Mouse (Mus musculus) intestine, postnatal 0 days (tissue): ENCODE measurements around the gene Bid. TPM values are rescaled to one million over a fixed set of nuclear protein-coding genes. Genes with fewer than 3 reads are reported as not detected.
"Not testable (repeated sequence)": the region's sequence is repeated elsewhere in the genome, so short reads cannot be mapped to it uniquely, and the experiment has no call there.

ENCODE experiments used
- ATAC-seq: fragments of 200-750 bp; cut with Nextera tagmentation; 2 replicates; pipeline ENCODE4 v1.8.0; 2017; ENCODE audit warnings: mild to moderate bottlenecking, moderate TSS enrichment, moderate library complexity
- H3K27ac ChIP-seq: fragments of 300-500 bp; sonication (generic); 2 replicates; pipeline ENCODE4 v1.5.1; 2014; ENCODE audit warnings: mild to moderate bottlenecking, low read depth, low read length, moderate library complexity
- H3K27me3 ChIP-seq: fragments of 300-500 bp; sonication (generic); replicated peaks from 2 replicates; pipeline ENCODE4 v1.6.1; 2014; ENCODE audit warnings: low read length, mixed read lengths; ENCODE audit not compliant: control insufficient read depth, insufficient read depth
- H3K36me3 ChIP-seq: fragments of 300-500 bp; sonication (generic); 2 replicates; pipeline ENCODE4 v1.6.1; 2014; ENCODE audit warnings: mild to moderate bottlenecking, moderate library complexity; ENCODE audit not compliant: control insufficient read depth, insufficient read depth
- H3K4me1 ChIP-seq: fragments of 300-500 bp; sonication (generic); replicated peaks from 2 replicates; pipeline ENCODE4 v1.6.1; 2014; ENCODE audit warnings: antibody characterized with exemption, low read length, mixed read lengths; ENCODE audit not compliant: control insufficient read depth, insufficient read depth
- H3K4me2 ChIP-seq: fragments of 300-500 bp; sonication (generic); replicated peaks from 2 replicates; pipeline ENCODE4 v1.6.1; 2014; ENCODE audit warnings: low read depth, mild to moderate bottlenecking, moderate library complexity
- H3K4me3 ChIP-seq: fragments of 300-500 bp; sonication (generic); 2 replicates; pipeline ENCODE4 v1.5.1; 2014; ENCODE audit warnings: low read depth, low read length
- H3K9ac ChIP-seq: fragments of 300-500 bp; sonication (generic); 2 replicates; pipeline ENCODE4 v1.6.1; 2014; ENCODE audit warnings: mild to moderate bottlenecking, low read depth, low read length
- H3K9me3 ChIP-seq: fragments of 300-500 bp; sonication (generic); 2 replicates; pipeline ENCODE4 v1.6.1; 2016; ENCODE audit warnings: mixed run types; ENCODE audit not compliant: control insufficient read depth
- CTCF ChIP-seq: sonication (generic); IDR thresholded peaks from 2 replicates; pipeline ENCODE4 v1.5.1; 2016; ENCODE audit warnings: low read depth, mild to moderate bottlenecking, control low read depth, antibody characterized with exemption, moderate library complexity
- WGBS: fragments of 180-500 bp; shearing (Covaris S2); extraction: QIAGEN DNeasy Blood & Tissue Kit; methylation state at CpG from one replicate; pipeline ENCODE4 v1.1.7; 2014; 5-methylcytosine and 5-hydroxymethylcytosine counted together
- polyA plus RNA-seq: library from polyadenylated mRNA; unstranded; fragments of >200 nt; fragmentation: Nextera tagmentation; extraction: Ambion mirVana; gene quantifications from 2 replicates; pipeline ENCODE4 v1.2.1, GENCODE M21; 2015

Bid gene
- polyA plus RNA-seq, 1 experiment from 2014 or later: 24.8 TPM

GRCm38 (mm10) chr6:120866051-120866814 is 50.4 kb downstream of the Bid start:
- no peaks in the 10 kb centered on the region for H3K27me3 ChIP-seq
- no peak for TF ChIP-seq CTCF
- H3K4me3 ChIP-seq: no peak overlapping the region
- WGBS: 80% methylated on average over 9 of the region's 9 CpGs
- H3K9ac ChIP-seq: no peak overlapping the region
- H3K4me1 ChIP-seq: no peaks in the 10 kb centered on the region
- no peak overlapping the region for H3K4me2 ChIP-seq
- no peak overlapping the region for H3K27ac ChIP-seq
- ATAC-seq: no peak
- no peaks in the 10 kb centered on the region for H3K9me3 ChIP-seq
- peaks cover 15% of the 10 kb centered on the region; the same call in 1 of the 2 replicates for H3K36me3 ChIP-seq

- Histone ChIP-seq H3K4me3 (no peak overlapping the region), H3K9me3 (0 out of 2 replicates have a peak, but pooled peaks cover 1% of the 10 kb centered on the region), H3K4me2 (no peak overlapping the region), H3K27ac (no peak overlapping the region), H3K36me3 (peaks cover 14% of the 10 kb centered on the region), H3K4me1 (no peaks in the 10 kb centered on the region), H3K27me3 (no peaks in the 10 kb centered on the region), H3K9ac (no peak overlapping the region)
- WGBS: 98% methylated on average over 3 of the region's 3 CpGs
- ATAC-seq: no peak
- TF ChIP-seq CTCF: no peak
Measured at GRCm38 (mm10) chr6:120860079-120860478, 56.6 kb downstream of the Bid start.

GRCm38 (mm10) chr6:120858217-120858711 is 58.4 kb downstream of the Bid start:
- no peak for ATAC-seq
- no peak for TF ChIP-seq CTCF

GRCm38 (mm10) chr6:120854413-120854812 is 62.2 kb downstream of the Bid start:
- Histone ChIP-seq H3K4me1 (no peaks in the 10 kb centered on the region), H3K36me3 (peaks cover 14% of the 10 kb centered on the region; the same call in 1 of the 2 replicates), H3K4me3 (no peak overlapping the region), H3K9ac (no peak overlapping the region), H3K4me2 (no peak overlapping the region), H3K27ac (no peak overlapping the region), H3K9me3 (0 out of 2 replicates have a peak, but pooled peaks cover 3% of the 10 kb centered on the region), H3K27me3 (no peaks in the 10 kb centered on the region; the same call in 1 of the 2 replicates)
- 88% methylated on average over 10 of the region's 10 CpGs for WGBS
- no peak for TF ChIP-seq CTCF
- no peak for ATAC-seq

More at GRCm38 (mm10) chr6:120858217-120858711, 58.4 kb downstream of the Bid start:
- no peaks in the 10 kb centered on the region for H3K4me1 ChIP-seq
- H3K4me2 ChIP-seq: no peak overlapping the region
- 0 out of 2 replicates have a peak, but pooled peaks cover 3% of the 10 kb centered on the region for H3K9me3 ChIP-seq
- H3K36me3 ChIP-seq: peaks cover 17% of the 10 kb centered on the region
- H3K9ac ChIP-seq: no peak overlapping the region
- no peaks in the 10 kb centered on the region for H3K27me3 ChIP-seq
- 81% methylated on average over 8 of the region's 8 CpGs for WGBS
- no peak overlapping the region for H3K4me3 ChIP-seq
- H3K27ac ChIP-seq: no peak overlapping the region

- not testable (repeated sequence) for H3K27ac ChIP-seq, H3K27me3 ChIP-seq, H3K4me3 ChIP-seq, H3K4me2 ChIP-seq, H3K4me1 ChIP-seq, H3K9ac ChIP-seq, H3K9me3 ChIP-seq, ATAC-seq
- H3K36me3 ChIP-seq: peaks cover 26% of the 10 kb centered on the region
Measured at GRCm38 (mm10) chr6:120850720-120851119, 65.9 kb downstream of the Bid start.

Other genes with a start within 250 kb of the Bid start
- gene Slc25a18, start 143.3 kb downstream of the Bid start, polyA plus RNA-seq: not detected in 2 replicates
- gene Atp6v1e1, start 94.1 kb downstream of the Bid start, polyA plus RNA-seq: 297 and 300 TPM in 2 replicates
- 9.4 and 9.9 TPM in 2 replicates for gene Bcl2l13, start 80.6 kb downstream of the Bid start, polyA plus RNA-seq
- 3.6 and 4.5 TPM in 2 replicates for gene Mical3, start 214.1 kb upstream of the Bid start, polyA plus RNA-seq